Mouse (Mus musculus): Measurements from ENCODE around the gene Tceal1. TPM values are rescaled to one million over a fixed set of nuclear protein-coding genes. Genes with fewer than 3 reads are reported as not detected.
"Not testable (repeated sequence)": the region's sequence is repeated elsewhere in the genome, so short reads cannot be mapped to it uniquely, and the experiment has no call there.

Gene Tceal1
- total RNA-seq (2012; rRNA removed) (0.08 TPM in 2 replicates), total RNA-seq (2014; rRNA removed) (not detected in 2 replicates), polyA plus RNA-seq (2012; ENCODE audit: insufficient read length, low read depth) (not detected in 2 replicates)

DNA sequence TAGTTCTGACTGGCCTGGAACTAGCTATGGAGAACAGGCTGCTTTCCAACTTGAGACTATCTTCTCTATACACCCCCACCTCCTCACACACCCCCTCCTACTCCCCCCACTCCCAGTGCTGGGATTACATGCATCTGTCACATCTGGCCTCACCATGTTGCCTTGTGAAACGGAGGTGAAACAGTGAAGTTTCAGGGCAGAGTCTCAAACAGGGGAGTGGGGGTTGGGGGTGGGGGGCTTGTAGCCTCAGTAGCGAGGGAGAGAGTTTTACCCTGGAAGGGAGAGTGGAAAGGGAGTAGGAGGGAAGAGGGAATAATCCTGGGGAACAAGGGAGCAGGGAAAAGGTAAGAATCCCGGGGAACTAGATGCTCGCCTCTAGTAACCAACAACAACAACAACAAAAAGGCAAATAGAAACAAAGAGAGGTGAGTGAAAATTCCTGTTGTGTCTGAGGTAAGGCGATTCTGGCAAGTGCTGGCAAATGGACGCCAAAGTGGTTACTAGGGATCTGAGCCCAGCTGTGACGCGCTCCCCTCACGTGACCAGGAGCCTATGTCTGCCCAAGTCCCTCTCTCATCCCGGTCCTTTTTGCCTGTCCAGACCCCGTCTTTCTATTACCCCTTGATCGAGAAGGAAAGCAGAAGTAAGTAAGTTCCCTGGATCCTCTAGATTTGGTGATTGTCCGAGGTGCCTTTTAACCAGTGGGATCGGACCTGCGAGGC lies at the start of gene Tceal1:
Gene Tceal1 (plus strand): TSS at position 537 of the 722 bp plus-strand sequence.
- TF ChIP-seq USF1 (IDR thresholded peaks at IDR 0.05; ENCODE audit: low read depth, low read length) (peak; percentile 70), BHLHE40 (IDR thresholded peaks at IDR 0.05; ENCODE audit: low read depth, low read length) (peak; percentile 55), USF2 (conservative IDR thresholded peaks at IDR 0.05; ENCODE audit: low read depth, low read length) (peak; percentile 48; the same call in 1 of the 2 replicates), MAZ (IDR thresholded peaks at IDR 0.05; ENCODE audit: low read depth, low read length) (no peak)
- dilution Hi-C loops (cut with MboI; ENCODE audit: extremely low pct_ligation_motif_present, extremely low pct_unique_long_range_greater_than_20kb, low sequenced_read_pairs) = no loop called here
- Histone ChIP-seq H3K9ac (ENCODE audit: insufficient read depth, low read depth) (peak within 1 kb of the TSS; percentile 33; the same call in 1 of the 2 replicates), H3K27me3 (replicated peaks) (no peaks in the 10 kb centered on the region), H3K4me2 (ENCODE audit: insufficient read depth, low read depth, poor library complexity, severe bottlenecking) (peak within 1 kb of the TSS; percentile 84), H3K79me2 (replicated peaks; ENCODE audit: control insufficient read depth, extremely low read depth, insufficient read depth, poor library complexity, severe bottlenecking) (no peaks in the 10 kb centered on the region), H3K4me1 (ENCODE audit: control insufficient read depth in 1 of 2, insufficient read depth in 2 of 2) (no peaks in the 10 kb centered on the region), H3K27ac (ENCODE audit: insufficient read depth, low read depth) (no peak within 1 kb of the TSS), H3K36me3 (replicated peaks in 1 of 2; ENCODE audit: control insufficient read depth in 1 of 2, insufficient read depth in 1 of 2, low read length in 1 of 2) (no peaks in the 10 kb centered on the region), H3K9me3 (replicated peaks; ENCODE audit: low read length) (no peaks in the 10 kb centered on the region), H3K4me3 (replicated peaks in 1 of 3; ENCODE audit: low read depth in 2 of 3, low read length in 2 of 3, poor library complexity in 1 of 3) (peak within 1 kb of the TSS in 2 of 3 experiments; percentile 30 to 60)
- DNase-seq (ENCODE audit: extremely low read depth) = no peak
- in situ Hi-C loops (cut with MboI; ENCODE audit: low pct_ligation_motif_present, low pct_unique_long_range_greater_than_20kb, low sequenced_read_pairs) = no loop called here

- H3K9ac ChIP-seq (ENCODE audit: insufficient read depth, low read depth) = no peak overlapping the region
- TF ChIP-seq RCOR1 (conservative IDR thresholded peaks at IDR 0.05; ENCODE audit: low read depth, low read length) = no peak
- no peak for TF ChIP-seq HCFC1 (IDR thresholded peaks at IDR 0.05; ENCODE audit: low read depth, low read length)
- TF ChIP-seq RAD21 (IDR thresholded peaks at IDR 0.05; ENCODE audit: low read depth, low read length) = no peak
- TF ChIP-seq CHD1 (IDR thresholded peaks at IDR 0.05; ENCODE audit: low read depth, low read length) = no peak
- no peak for TF ChIP-seq ZC3H11A (IDR thresholded peaks at IDR 0.05; ENCODE audit: low read depth, low read length)
- TF ChIP-seq MAX (IDR thresholded peaks at IDR 0.05; ENCODE audit: low read length) = no peak
- no peak for TF ChIP-seq EP300 (IDR thresholded peaks at IDR 0.05; ENCODE audit: low read length)
- TF ChIP-seq CHD2 (IDR thresholded peaks at IDR 0.05; ENCODE audit: low read length) = no peak
- no peak for TF ChIP-seq ZMIZ1 (IDR thresholded peaks at IDR 0.05; ENCODE audit: low read depth, low read length)
- no peak for TF ChIP-seq SIN3A (IDR thresholded peaks at IDR 0.05; ENCODE audit: low read length)
- TF ChIP-seq SMC3 (IDR thresholded peaks at IDR 0.05; ENCODE audit: low read depth, low read length) = no peak
- TF ChIP-seq MYC (IDR thresholded peaks at IDR 0.05; ENCODE audit: low read depth, low read length) = no peak
- no peak for TF ChIP-seq PAX5 (IDR thresholded peaks at IDR 0.05; ENCODE audit: low read length)
- TF ChIP-seq UBTF (IDR thresholded peaks at IDR 0.05; ENCODE audit: low read depth, low read length) = no peak
- TF ChIP-seq JUND (conservative IDR thresholded peaks at IDR 0.05; ENCODE audit: low read depth, low read length) = no peak
- no peak overlapping the region for H3K4me3 ChIP-seq (replicated peaks in 1 of 3; ENCODE audit: low read depth in 2 of 3, low read length in 2 of 3, poor library complexity in 1 of 3)
- DNase-seq (ENCODE audit: extremely low read depth) = no peak
- no peaks in the 10 kb centered on the region for H3K4me1 ChIP-seq (ENCODE audit: control insufficient read depth in 1 of 2, insufficient read depth in 2 of 2)
- in situ Hi-C loops (cut with MboI; ENCODE audit: low pct_ligation_motif_present, low pct_unique_long_range_greater_than_20kb, low sequenced_read_pairs) = no loop called here
- no peak overlapping the region for H3K27ac ChIP-seq (ENCODE audit: insufficient read depth, low read depth)
- H3K79me2 ChIP-seq (replicated peaks; ENCODE audit: control insufficient read depth, extremely low read depth, insufficient read depth, poor library complexity, severe bottlenecking) = no peaks in the 10 kb centered on the region
- dilution Hi-C loops (cut with MboI; ENCODE audit: extremely low pct_ligation_motif_present, extremely low pct_unique_long_range_greater_than_20kb, low sequenced_read_pairs) = no loop called here
- no peaks in the 10 kb centered on the region for H3K9me3 ChIP-seq (replicated peaks; ENCODE audit: low read length)
- no peaks in the 10 kb centered on the region for H3K27me3 ChIP-seq (replicated peaks)
- H3K4me2 ChIP-seq (ENCODE audit: insufficient read depth, low read depth, poor library complexity, severe bottlenecking) = no peak overlapping the region
- H3K36me3 ChIP-seq (replicated peaks in 1 of 2; ENCODE audit: control insufficient read depth in 1 of 2, insufficient read depth in 1 of 2, low read length in 1 of 2) = no peaks in the 10 kb centered on the region
These were observed 41.5 kb upstream of the Tceal1 start for GRCm38 (mm10) chrX:136666281-136666706.

DNA sequence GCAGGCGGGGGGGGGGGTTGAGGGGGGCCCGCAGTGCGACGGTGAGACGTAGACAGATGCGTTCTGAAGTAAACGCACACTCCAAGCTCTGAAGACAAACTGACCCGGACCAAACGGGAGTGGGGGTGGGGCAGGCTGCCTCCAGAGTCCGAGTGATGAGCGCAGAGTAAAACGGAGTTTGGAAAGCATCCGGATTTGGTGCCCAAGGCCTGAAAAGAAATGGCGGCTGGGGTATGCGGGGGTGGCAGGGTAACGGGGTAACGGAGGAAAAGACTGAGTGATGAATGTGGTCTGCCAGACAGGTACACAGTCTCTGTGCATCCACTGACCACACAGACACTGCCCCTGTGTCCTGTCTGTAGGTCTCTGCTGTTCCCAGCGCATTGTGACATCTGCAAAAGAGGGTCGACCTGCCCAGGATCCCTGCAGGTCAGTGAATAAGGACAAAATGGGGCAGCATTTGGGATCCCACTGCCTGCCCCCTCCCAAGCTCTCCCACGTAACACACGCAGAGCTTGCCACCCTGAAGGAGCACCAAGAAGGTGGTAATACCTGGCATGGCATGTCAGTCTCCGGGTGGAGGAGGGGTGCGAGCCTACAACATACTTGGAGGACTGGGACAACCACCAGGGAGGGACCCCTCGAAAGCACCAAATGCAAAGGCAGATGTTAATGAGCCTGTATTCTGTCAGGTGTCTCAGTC lies 40.9 kb upstream of the Tceal1 start:
- H3K9me3 ChIP-seq (replicated peaks; ENCODE audit: low read length); H3K4me2 ChIP-seq (ENCODE audit: insufficient read depth, low read depth, poor library complexity, severe bottlenecking); H3K4me1 ChIP-seq (ENCODE audit: control insufficient read depth in 1 of 2, insufficient read depth in 2 of 2); dilution Hi-C loops (cut with MboI; ENCODE audit: extremely low pct_ligation_motif_present, extremely low pct_unique_long_range_greater_than_20kb, low sequenced_read_pairs); H3K27ac ChIP-seq (ENCODE audit: insufficient read depth, low read depth); DNase-seq (ENCODE audit: extremely low read depth); H3K27me3 ChIP-seq (replicated peaks); H3K4me3 ChIP-seq (replicated peaks in 1 of 3; ENCODE audit: low read depth in 2 of 3, low read length in 2 of 3, poor library complexity in 1 of 3); H3K9ac ChIP-seq (ENCODE audit: insufficient read depth, low read depth); H3K36me3 ChIP-seq (replicated peaks in 1 of 2; ENCODE audit: control insufficient read depth in 1 of 2, insufficient read depth in 1 of 2, low read length in 1 of 2); H3K79me2 ChIP-seq (replicated peaks; ENCODE audit: control insufficient read depth, extremely low read depth, insufficient read depth, poor library complexity, severe bottlenecking); in situ Hi-C loops (cut with MboI; ENCODE audit: low pct_ligation_motif_present, low pct_unique_long_range_greater_than_20kb, low sequenced_read_pairs): not testable (repeated sequence)

All from CH12.LX (cell line).